Mouse (Mus musculus) liver, adult (tissue): ENCODE data around the gene Tmem130.

Experiments
- GATA4 ChIP-seq: IDR thresholded peaks from 2 replicates; pipeline ENCODE4 v1.6.1; 2014; ENCODE audit warnings: mild to moderate bottlenecking, low read length; ENCODE audit not compliant: insufficient replicate concordance

Tmem130 gene

GRCm38 (mm10) chr5:144757402-144757801 lies 4.2 kb downstream of the Tmem130 start:
- no peak for TF ChIP-seq GATA4

GRCm38 (mm10) chr5:144755191-144755590 lies 6.4 kb downstream of the Tmem130 start:
- TF ChIP-seq GATA4, result no peak

- no peak for TF ChIP-seq GATA4
Measured at GRCm38 (mm10) chr5:144753041-144753440, 8.6 kb downstream of the Tmem130 start.

- no peak for TF ChIP-seq GATA4
Measured at GRCm38 (mm10) chr5:144752432-144752831, 9.2 kb downstream of the Tmem130 start.

- TF ChIP-seq GATA4, result no peak
Measured at GRCm38 (mm10) chr5:144737101-144737500, 24.5 kb downstream of the Tmem130 start.

- TF ChIP-seq GATA4, result no peak
Measured at GRCm38 (mm10) chr5:144734949-144735348, 26.7 kb downstream of the Tmem130 start.

GRCm38 (mm10) chr5:144733953-144734352 lies 27.7 kb downstream of the Tmem130 start:
- TF ChIP-seq GATA4, result no peak

GRCm38 (mm10) chr5:144729216-144729615 lies 32.4 kb downstream of the Tmem130 start:
- TF ChIP-seq GATA4, result no peak

GRCm38 (mm10) chr5:144728237-144728636 lies 33.4 kb downstream of the Tmem130 start:
- TF ChIP-seq GATA4, result no peak

- no peak for TF ChIP-seq GATA4
Measured at GRCm38 (mm10) chr5:144727119-144727518, 34.5 kb downstream of the Tmem130 start.

GRCm38 (mm10) chr5:144725554-144725953 lies 36.1 kb downstream of the Tmem130 start:
- TF ChIP-seq GATA4, result no peak

- no peak for TF ChIP-seq GATA4
Measured at GRCm38 (mm10) chr5:144724926-144725325, 36.7 kb downstream of the Tmem130 start.

GRCm38 (mm10) chr5:144720281-144720680 lies 41.3 kb downstream of the Tmem130 start:
- TF ChIP-seq GATA4, result no peak

- TF ChIP-seq GATA4, result no peak
Measured at GRCm38 (mm10) chr5:144719781-144720180, 41.8 kb downstream of the Tmem130 start.

GRCm38 (mm10) chr5:144717186-144717585 lies 44.4 kb downstream of the Tmem130 start:
- TF ChIP-seq GATA4, result no peak

- TF ChIP-seq GATA4, result no peak
Measured at GRCm38 (mm10) chr5:144713371-144713770, 48.2 kb downstream of the Tmem130 start.

GRCm38 (mm10) chr5:144707603-144708002 lies 54.0 kb downstream of the Tmem130 start:
- TF ChIP-seq GATA4, result no peak
